Mouse (Mus musculus) liver, embryonic 14.5 days (tissue): ENCODE results near the gene Grik3. TPM values are rescaled to one million over a fixed set of nuclear protein-coding genes. Genes with fewer than 3 reads are reported as not detected.

ENCODE experiments used
- ATAC-seq: fragments of 200-750 bp; cut with Nextera tagmentation; 2 replicates; pipeline ENCODE4 v1.8.0; 2017; ENCODE audit warnings: moderate number of reproducible peaks, mild to moderate bottlenecking, moderate library complexity; ENCODE audit not compliant: insufficient read depth
- DNase-seq, 3 experiments: peaks; one replicate each; pipeline ENCODE4 v3.0.0-alpha.2; 2012 to 2013; ENCODE audit warnings: low read depth in 3 of 3, low spot score in 3 of 3
- H3K27ac ChIP-seq: fragments of 300-500 bp; sonication (generic); 2 replicates; pipeline ENCODE4 v1.5.1; 2014; ENCODE audit warnings: moderate library complexity, mild to moderate bottlenecking, control low read depth, inconsistent platforms
- H3K27me3 ChIP-seq: fragments of 300-500 bp; sonication (generic); 2 replicates; pipeline ENCODE4 v1.6.1; 2014; ENCODE audit warnings: mild to moderate bottlenecking, low read length, moderate library complexity; ENCODE audit not compliant: control insufficient read depth, insufficient read depth
- H3K36me3 ChIP-seq: fragments of 300-500 bp; sonication (generic); replicated peaks from 2 replicates; pipeline ENCODE4 v1.6.1; 2014; ENCODE audit warnings: low read depth; ENCODE audit not compliant: control insufficient read depth, insufficient read depth
- H3K4me1 ChIP-seq, 2 experiments: fragments of 200-500 bp in 1 of 2; fragments of 300-500 bp in 1 of 2; sonication (generic) in 1 of 2; replicated peaks; 2 replicates each; pipeline ENCODE4 v1.6.1; 2012 to 2014; ENCODE audit warnings: antibody characterized with exemption in 1 of 2, inconsistent platforms in 1 of 2, low read length in 1 of 2; ENCODE audit not compliant: control insufficient read depth in 2 of 2, insufficient read depth in 2 of 2
- H3K4me2 ChIP-seq: fragments of 300-500 bp; sonication (generic); 2 replicates; pipeline ENCODE4 v1.6.1; 2014; ENCODE audit warnings: low read depth, mild to moderate bottlenecking, control low read depth, moderate library complexity
- H3K4me3 ChIP-seq, 2 experiments: fragments of 200-500 bp in 1 of 2; fragments of 300-500 bp in 1 of 2; sonication (generic) in 1 of 2; 2 replicates each; pipeline ENCODE4 v1.5.1; 2012 to 2014; ENCODE audit warnings: low read depth in 2 of 2, low read length in 2 of 2, mild to moderate bottlenecking in 2 of 2, control low read depth in 1 of 2, inconsistent platforms in 1 of 2, moderate library complexity in 1 of 2; ENCODE audit not compliant: insufficient read depth in 1 of 2
- H3K9ac ChIP-seq: fragments of 300-500 bp; sonication (generic); replicated peaks from 2 replicates; pipeline ENCODE4 v1.6.1; 2014; ENCODE audit warnings: mild to moderate bottlenecking, control low read depth, moderate library complexity
- H3K9me3 ChIP-seq: fragments of 300-500 bp; sonication (generic); 2 replicates; pipeline ENCODE4 v1.6.1; 2016; ENCODE audit warnings: low read length, mixed read lengths; ENCODE audit not compliant: control insufficient read depth
- CTCF ChIP-seq: IDR thresholded peaks from 2 replicates; pipeline ENCODE4 v1.5.1; 2016; ENCODE audit warnings: antibody characterized with exemption, low read depth, control low read depth
- EP300 ChIP-seq: IDR thresholded peaks from 2 replicates; pipeline ENCODE4 v1.6.1; 2016; ENCODE audit warnings: antibody characterized with exemption, low read depth
- WGBS: fragments of 180-500 bp; shearing (Covaris S2); extraction: QIAGEN DNeasy Blood & Tissue Kit; methylation state at CpG from one replicate; pipeline ENCODE4 v1.1.7; 2014; ENCODE audit not compliant: insufficient replicate concordance; 5-methylcytosine and 5-hydroxymethylcytosine counted together
- polyA plus RNA-seq, 2 experiments: library from polyadenylated mRNA; depleted of rRNA in 1 of 2; stranded (reverse) in 1 of 2; unstranded in 1 of 2; fragments of >200 nt; fragmentation: Nextera tagmentation in 1 of 2; extraction: Ambion mirVana in 1 of 2; gene quantifications; 2 replicates each; pipeline versions ENCODE4 v1.2.1 to v1.2.3; 2012 to 2014

The Grik3 gene
- polyA plus RNA-seq, 2 experiments: under 0.01 to 0.01 TPM

- Histone ChIP-seq H3K4me2 (no peak overlapping the region), H3K27me3 (peaks cover 55% of the 10 kb centered on the region), H3K4me1 (no peaks in the 10 kb centered on the region), H3K36me3 (no peaks in the 10 kb centered on the region), H3K9ac (no peak overlapping the region), H3K27ac (no peak overlapping the region), H3K4me3 (no peak overlapping the region), H3K9me3 (no peaks in the 10 kb centered on the region)
- TF ChIP-seq CTCF (no peak), EP300 (no peak)
- DNase-seq (no peak), ATAC-seq (no peak)
- WGBS: 5% methylated on average over 7 of the region's 7 CpGs
Measured at GRCm38 (mm10) chr4:125487031-125487430, 3.5 kb upstream of the Grik3 start.

GRCm38 (mm10) chr4:125488796-125489637 is 1.5 kb upstream of the Grik3 start:
- no peak overlapping the region for H3K4me2 ChIP-seq
- H3K27ac ChIP-seq: no peak overlapping the region
- TF ChIP-seq CTCF (no peak), EP300 (no peak)
- 3% methylated on average over 26 of the region's 26 CpGs for WGBS
- H3K9me3 ChIP-seq: no peaks in the 10 kb centered on the region
- H3K27me3 ChIP-seq: peaks cover 70% of the 10 kb centered on the region
- no peaks in the 10 kb centered on the region for H3K4me1 ChIP-seq
- no peaks in the 10 kb centered on the region for H3K36me3 ChIP-seq
- DNase-seq (no peak), ATAC-seq (no peak)
- H3K4me3 ChIP-seq: no peak overlapping the region
- no peak overlapping the region for H3K9ac ChIP-seq

GRCm38 (mm10) chr4:125489901-125490590 is 454 bp upstream of the Grik3 start:
- Histone ChIP-seq H3K36me3 (no peaks in the 10 kb centered on the region), H3K27ac (no peak overlapping the region), H3K9me3 (no peaks in the 10 kb centered on the region), H3K4me3 (no peak overlapping the region), H3K9ac (no peak overlapping the region), H3K27me3 (peaks cover 70% of the 10 kb centered on the region), H3K4me2 (no peak overlapping the region), H3K4me1 (no peaks in the 10 kb centered on the region)
- DNase-seq: no peak
- ATAC-seq: no peak
- 3% methylated on average over 62 of the region's 81 CpGs for WGBS
- TF ChIP-seq CTCF (no peak), EP300 (no peak)

GRCm38 (mm10) chr4:125491505-125492121 is 1.1 kb downstream of the Grik3 start:
- TF ChIP-seq EP300 (no peak), CTCF (no peak)
- H3K27me3 ChIP-seq: peaks cover 68% of the 10 kb centered on the region
- no peak overlapping the region for H3K9ac ChIP-seq
- no peaks in the 10 kb centered on the region for H3K4me1 ChIP-seq
- WGBS: 1% methylated on average over 42 of the region's 42 CpGs
- H3K4me3 ChIP-seq: no peak overlapping the region
- H3K27ac ChIP-seq: no peak overlapping the region
- ATAC-seq (no peak), DNase-seq (no peak)
- no peaks in the 10 kb centered on the region for H3K9me3 ChIP-seq
- H3K4me2 ChIP-seq: no peak overlapping the region
- H3K36me3 ChIP-seq: no peaks in the 10 kb centered on the region

GRCm38 (mm10) chr4:125492122-125492505 is 1.6 kb downstream of the Grik3 start:
- 11% methylated on average over 9 of the region's 9 CpGs for WGBS
- peaks cover 63% of the 10 kb centered on the region for H3K27me3 ChIP-seq
- TF ChIP-seq EP300 (no peak), CTCF (no peak)
- no peak overlapping the region for H3K4me3 ChIP-seq
- no peak for DNase-seq
- H3K36me3 ChIP-seq: no peaks in the 10 kb centered on the region
- no peak for ATAC-seq
- H3K4me1 ChIP-seq: no peaks in the 10 kb centered on the region
- H3K4me2 ChIP-seq: no peak overlapping the region
- H3K9ac ChIP-seq: no peak overlapping the region
- no peak overlapping the region for H3K27ac ChIP-seq
- no peaks in the 10 kb centered on the region for H3K9me3 ChIP-seq
